Mouse (Mus musculus) adrenal gland, adult 2 months (tissue): ENCODE results near the gene Chrnb4. TPM values are rescaled to one million over a fixed set of nuclear protein-coding genes. Genes with fewer than 3 reads are reported as not detected.

Source experiments
- DNase-seq: peaks from one replicate; pipeline ENCODE4 v3.0.0; 2021
- long read RNA-seq: library from polyadenylated mRNA; stranded (forward); transcript quantifications from one replicate; pipeline ENCODE4 v2.0.0, GENCODE M21; 2021
- polyA plus RNA-seq: library from polyadenylated mRNA; depleted of rRNA; stranded (reverse); fragments of >200 nt; gene quantifications from 2 replicates; pipeline ENCODE4 v1.2.3, GENCODE M21; 2012; rRNA removed
- total RNA-seq, 2 experiments: library from RNA; stranded (reverse); gene quantifications; 2 replicates each; pipeline ENCODE4 v1.2.3; 2021

Gene Chrnb4
- 10 to 100 TPM in 1 of 2 experiments, 1 to 10 TPM in 1; 9.7 to 15.3 TPM for total RNA-seq
- 5.5 and 10.6 TPM in 2 replicates for polyA plus RNA-seq
- long read RNA-seq, partial matches to known transcripts = 2 of 8 reads
- long read RNA-seq, other reads (novel, unspliced or antisense) = 2 of 8 reads

- no peak for DNase-seq
Observed at GRCm38 (mm10) chr9:55048211-55048880, at the start of gene Chrnb4. TSS of gene Chrnb4 (minus strand) at chr9:55048779.

- no peak for DNase-seq
Observed at GRCm38 (mm10) chr9:55096870-55097269, 48.3 kb upstream of the Chrnb4 start.

GRCm38 (mm10) chr9:55096033-55096432, 47.5 kb upstream of the Chrnb4 start:
- DNase-seq = no peak

- DNase-seq = no peak
Observed at GRCm38 (mm10) chr9:55090141-55090540, 41.6 kb upstream of the Chrnb4 start.

GRCm38 (mm10) chr9:55089226-55089625, 40.6 kb upstream of the Chrnb4 start:
- DNase-seq = no peak

GRCm38 (mm10) chr9:55083154-55083913, 34.8 kb upstream of the Chrnb4 start:
- DNase-seq = no peak

GRCm38 (mm10) chr9:55067965-55068265, 19.3 kb upstream of the Chrnb4 start:
- DNase-seq = no peak

- peak; percentile 27 for DNase-seq
Observed at GRCm38 (mm10) chr9:55067260-55067964, 18.8 kb upstream of the Chrnb4 start.

GRCm38 (mm10) chr9:55065241-55065640, 16.7 kb upstream of the Chrnb4 start:
- DNase-seq = no peak

- no peak for DNase-seq
Observed at GRCm38 (mm10) chr9:55058067-55058466, 9.5 kb upstream of the Chrnb4 start.

- no peak for DNase-seq
Observed at GRCm38 (mm10) chr9:55055386-55055930, 6.9 kb upstream of the Chrnb4 start.

- no peak for DNase-seq
Observed at GRCm38 (mm10) chr9:55046764-55047163, 1.8 kb downstream of the Chrnb4 start.

- no peak for DNase-seq
Observed at GRCm38 (mm10) chr9:55045001-55045400, 3.6 kb downstream of the Chrnb4 start.

- no peak for DNase-seq
Observed at GRCm38 (mm10) chr9:55043688-55044087, 4.9 kb downstream of the Chrnb4 start.

- no peak for DNase-seq
Observed at GRCm38 (mm10) chr9:55041389-55041788, 7.2 kb downstream of the Chrnb4 start.

GRCm38 (mm10) chr9:55039983-55040382, 8.6 kb downstream of the Chrnb4 start:
- no peak for DNase-seq

GRCm38 (mm10) chr9:55038948-55039347, 9.6 kb downstream of the Chrnb4 start:
- DNase-seq = no peak

GRCm38 (mm10) chr9:55031435-55032167, 17.0 kb downstream of the Chrnb4 start:
- no peak for DNase-seq

- DNase-seq = peak; percentile 26
Observed at GRCm38 (mm10) chr9:55026275-55026663, 22.3 kb downstream of the Chrnb4 start, which contains the start of gene Chrna3. TSS of gene Chrna3 (minus strand) at chr9:55026562.

- peak; percentile 11 for DNase-seq
Observed at GRCm38 (mm10) chr9:55025534-55026274, 22.9 kb downstream of the Chrnb4 start.
